25 mouse cellular contexts compared by ENCODE assay signal in genomic region chr9:80341756-80342155, GRCm38 (mm10).
DNase-seq lines count a peak whose midpoint lies in the region; ATAC-seq and TF ChIP-seq lines count a peak whose summit lies in the region.
"Had no signal": no experiment of that assay in that cellular context is flagged by ENCODE, and none has a peak within 500 bp of the region (broad histone marks: within the 10 kb centered on the region; RNA-seq: fewer than 3 reads in every experiment).

No protein-coding gene starts in this region.

- H3K4me1 ChIP-seq in thymus, adult 2 months (replicated peaks; ENCODE audit: control insufficient read depth, insufficient read depth, low read length), result peaks cover 14% of the 10 kb centered on the region
- H3K4me1 ChIP-seq in forebrain, embryonic 14.5 days (ENCODE audit: control insufficient read depth, insufficient read depth, low read length), result no peaks in the 10 kb centered on the region
- H3K4me1 ChIP-seq: heart, embryonic 15.5 days; hindbrain, embryonic 12.5 days; limb, embryonic 12.5 days; lung, embryonic 15.5 days; midbrain, embryonic 13.5 days; neural tube, embryonic 13.5 days had no signal

- ATAC-seq in activated CD4-positive, CD25-positive, alpha-beta regulatory T cell, adult 4 months, result peak; percentile 44
- peak; percentile 26 for ATAC-seq in inflammation-experienced regulatory T-cells, adult 6 months
- ATAC-seq in forebrain, embryonic 14.5 days, result no peak
- ATAC-seq: hindbrain, postnatal 0 days; intestine, postnatal 0 days; midbrain, embryonic 13.5 days had no signal

- no peaks in the 10 kb centered on the region for H3K27me3 ChIP-seq in thymus, adult 2 months (ENCODE audit: control insufficient read depth, insufficient read depth, low read length)
- H3K27me3 ChIP-seq in forebrain, embryonic 14.5 days (replicated peaks; ENCODE audit: control insufficient read depth, insufficient read depth, low read length), result no peaks in the 10 kb centered on the region
- H3K27me3 ChIP-seq: heart, embryonic 15.5 days; hindbrain, embryonic 12.5 days; limb, embryonic 12.5 days; lung, embryonic 15.5 days; midbrain, embryonic 13.5 days; neural tube, embryonic 13.5 days had no signal

- H3K9me3 ChIP-seq in forebrain, embryonic 14.5 days (replicated peaks; ENCODE audit: control insufficient read depth, low read length), result no peaks in the 10 kb centered on the region
- H3K9me3 ChIP-seq: heart, embryonic 15.5 days; hindbrain, embryonic 12.5 days; limb, embryonic 12.5 days; lung, embryonic 15.5 days; midbrain, embryonic 13.5 days; neural tube, embryonic 13.5 days had no signal

- 78% methylated on average over 16 of the region's 16 CpGs for WGBS in thymus, adult 2 months
- WGBS in forebrain, embryonic 14.5 days, result 96% methylated on average over 16 of the region's 16 CpGs

- H3K27ac ChIP-seq in thymus, adult 2 months (ENCODE audit: control insufficient read depth, insufficient read depth, low read length), result no peak overlapping the region
- H3K27ac ChIP-seq in forebrain, embryonic 14.5 days (ENCODE audit: low read depth, low read length), result no peak overlapping the region
- H3K27ac ChIP-seq: heart, embryonic 15.5 days; hindbrain, embryonic 12.5 days; hindbrain, postnatal 0 days; left cerebral cortex, adult 2 months; limb, embryonic 12.5 days; lung, embryonic 15.5 days; midbrain, embryonic 13.5 days; neural tube, embryonic 13.5 days had no signal

- H3K9ac ChIP-seq in forebrain, embryonic 14.5 days (ENCODE audit: low read length), result no peak overlapping the region
- H3K9ac ChIP-seq: heart, embryonic 15.5 days; hindbrain, embryonic 12.5 days; limb, embryonic 12.5 days; lung, embryonic 15.5 days; midbrain, embryonic 13.5 days; neural tube, embryonic 13.5 days had no signal

- peak overlapping the region; percentile 34 for H3K4me3 ChIP-seq in thymus, adult 2 months (ENCODE audit: control insufficient read depth, insufficient read depth, low read length)
- no peak overlapping the region for H3K4me3 ChIP-seq in forebrain, embryonic 14.5 days (ENCODE audit: low read depth, low read length)
- H3K4me3 ChIP-seq: heart, embryonic 15.5 days; hindbrain, embryonic 12.5 days; left cerebral cortex, adult 2 months; limb, embryonic 12.5 days; lung, embryonic 15.5 days; midbrain, embryonic 13.5 days; neural tube, embryonic 13.5 days had no signal

- DNase-seq in thymus, adult 2 months, result no peak
- no peak for DNase-seq in thymus, postnatal 4 days
- DNase-seq in right cerebral cortex, postnatal 14 days, result no peak
- DNase-seq in lung, postnatal 36 days, result no peak
- DNase-seq in spleen, postnatal 4 days (ENCODE audit: low spot score in 2 of 2), result no peak
- no peak for DNase-seq in forebrain, embryonic 14.5 days (ENCODE audit: low spot score)
- DNase-seq: adrenal gland, adult 2 months; adrenal gland, postnatal 36 days; cerebellum, adult 2 months; cerebellum, postnatal 25 days; heart, postnatal 36 days; kidney, adult 9 months; kidney, postnatal 10 days; layer of hippocampus, adult 9-11 months had no signal

- no peaks in the 10 kb centered on the region for H3K36me3 ChIP-seq in thymus, adult 2 months (ENCODE audit: control insufficient read depth, insufficient read depth, low read length)
- no peaks in the 10 kb centered on the region for H3K36me3 ChIP-seq in forebrain, embryonic 14.5 days (ENCODE audit: control insufficient read depth, insufficient read depth, low read length)
- H3K36me3 ChIP-seq: heart, embryonic 15.5 days; hindbrain, embryonic 12.5 days; limb, embryonic 12.5 days; lung, embryonic 15.5 days; midbrain, embryonic 13.5 days; neural tube, embryonic 13.5 days had no signal

- TF ChIP-seq POLR2A in thymus, adult 2 months (IDR thresholded peaks at IDR 0.05; ENCODE audit: control insufficient read depth, extremely low read depth, insufficient read depth, low read length, poor library complexity), result no peak

- H3K4me2 ChIP-seq in forebrain, embryonic 14.5 days (ENCODE audit: low read length), result no peak overlapping the region
- H3K4me2 ChIP-seq: heart, embryonic 15.5 days; hindbrain, embryonic 12.5 days; limb, embryonic 12.5 days; lung, embryonic 15.5 days; midbrain, embryonic 13.5 days; neural tube, embryonic 13.5 days had no signal

- no peak for TF ChIP-seq CTCF in thymus, adult 2 months (IDR thresholded peaks at IDR 0.05; ENCODE audit: borderline replicate concordance, control insufficient read depth, extremely low read depth, insufficient read depth, low read length, poor library complexity)
